Mouse (Mus musculus) activated CD4-positive, CD25-positive, alpha-beta regulatory T cell, adult 4 months (primary cell): ENCODE measurements around the gene Accsl. TPM values are rescaled to one million over a fixed set of nuclear protein-coding genes. Genes with fewer than 3 reads are reported as not detected.

Experiments
- ATAC-seq: one replicate; pipeline ENCODE4 v1.8.0; 2017
- polyA plus RNA-seq, 2 experiments: library from polyadenylated mRNA; unstranded; fragments of 100-300 nt; shearing (Covaris generic); gene quantifications; one replicate each; pipeline ENCODE4 v1.2.1; 2017

Accsl gene
- polyA plus RNA-seq: not detected

- ATAC-seq: no peak
These were observed at the start of gene Accsl for GRCm38 (mm10) chr2:93869107-93869600. Gene Accsl (minus strand): TSS chr2:93869157.

GRCm38 (mm10) chr2:93913552-93913951 is 44.6 kb upstream of the Accsl start:
- ATAC-seq: no peak

- no peak for ATAC-seq
These were observed 43.0 kb upstream of the Accsl start for GRCm38 (mm10) chr2:93911942-93912341.

- no peak for ATAC-seq
These were observed 40.8 kb upstream of the Accsl start for GRCm38 (mm10) chr2:93909716-93910115.

- ATAC-seq: no peak
These were observed 38.8 kb upstream of the Accsl start for GRCm38 (mm10) chr2:93907519-93908294.

- ATAC-seq: no peak
These were observed 37.4 kb upstream of the Accsl start for GRCm38 (mm10) chr2:93906316-93906715.

GRCm38 (mm10) chr2:93903415-93903814 is 34.5 kb upstream of the Accsl start:
- ATAC-seq: no peak

GRCm38 (mm10) chr2:93902680-93903305 is 33.8 kb upstream of the Accsl start:
- no peak for ATAC-seq

GRCm38 (mm10) chr2:93899397-93900380 is 30.7 kb upstream of the Accsl start:
- no peak for ATAC-seq

- no peak for ATAC-seq
These were observed 22.8 kb upstream of the Accsl start for GRCm38 (mm10) chr2:93891611-93892280.

GRCm38 (mm10) chr2:93890143-93890542 is 21.2 kb upstream of the Accsl start:
- ATAC-seq: no peak

- no peak for ATAC-seq
These were observed 20.1 kb upstream of the Accsl start for GRCm38 (mm10) chr2:93889071-93889470.

- no peak for ATAC-seq
These were observed 19.4 kb upstream of the Accsl start for GRCm38 (mm10) chr2:93888366-93888765.

GRCm38 (mm10) chr2:93887273-93887672 is 18.3 kb upstream of the Accsl start:
- ATAC-seq: no peak

- ATAC-seq: no peak
These were observed 17.2 kb upstream of the Accsl start for GRCm38 (mm10) chr2:93886013-93886794.

GRCm38 (mm10) chr2:93883066-93883465 is 14.1 kb upstream of the Accsl start:
- ATAC-seq: no peak

- no peak for ATAC-seq
These were observed 12.8 kb upstream of the Accsl start for GRCm38 (mm10) chr2:93881640-93882367.

GRCm38 (mm10) chr2:93880981-93881380 is 12.0 kb upstream of the Accsl start:
- ATAC-seq: no peak

GRCm38 (mm10) chr2:93880450-93880849 is 11.5 kb upstream of the Accsl start:
- no peak for ATAC-seq

GRCm38 (mm10) chr2:93877005-93877404 is 8.0 kb upstream of the Accsl start:
- ATAC-seq: no peak

GRCm38 (mm10) chr2:93874606-93875005 is 5.6 kb upstream of the Accsl start:
- no peak for ATAC-seq
